Mouse (Mus musculus) layer of hippocampus, adult 9-11 months (tissue): ENCODE results near the gene Fn3k.

ENCODE experiments used
- DNase-seq: peaks from one replicate; pipeline ENCODE4 v3.0.0; 2022

The Fn3k gene

DNA sequence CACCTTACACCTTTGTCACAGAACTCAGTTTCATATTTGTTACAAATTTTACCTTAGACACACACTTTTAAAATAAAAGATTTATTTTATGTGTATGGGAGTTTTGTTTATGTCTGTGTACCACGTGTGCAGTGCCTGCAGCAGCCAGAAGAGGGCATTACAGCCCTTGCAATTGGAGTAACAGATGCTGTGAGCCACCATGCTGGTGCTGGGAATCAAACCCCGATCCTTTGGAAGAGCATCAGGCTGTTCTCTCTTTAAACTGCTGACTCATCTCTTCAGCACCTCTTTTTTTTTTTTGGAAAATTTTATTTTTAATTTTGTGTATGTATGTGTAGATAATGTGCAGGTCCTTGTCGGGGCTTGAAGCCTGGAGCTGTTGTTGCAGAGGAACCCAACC, 23.2 kb downstream of the Fn3k start:
- DNase-seq: no peak

GRCm38 (mm10) chr11:121467408-121467807, 32.7 kb downstream of the Fn3k start:
- no peak for DNase-seq

- DNase-seq: no peak
These were observed 40.1 kb downstream of the Fn3k start for GRCm38 (mm10) chr11:121474831-121475230.

- peak; percentile 50 for DNase-seq
These were observed 41.1 kb downstream of the Fn3k start for GRCm38 (mm10) chr11:121475699-121476415.

DNA sequence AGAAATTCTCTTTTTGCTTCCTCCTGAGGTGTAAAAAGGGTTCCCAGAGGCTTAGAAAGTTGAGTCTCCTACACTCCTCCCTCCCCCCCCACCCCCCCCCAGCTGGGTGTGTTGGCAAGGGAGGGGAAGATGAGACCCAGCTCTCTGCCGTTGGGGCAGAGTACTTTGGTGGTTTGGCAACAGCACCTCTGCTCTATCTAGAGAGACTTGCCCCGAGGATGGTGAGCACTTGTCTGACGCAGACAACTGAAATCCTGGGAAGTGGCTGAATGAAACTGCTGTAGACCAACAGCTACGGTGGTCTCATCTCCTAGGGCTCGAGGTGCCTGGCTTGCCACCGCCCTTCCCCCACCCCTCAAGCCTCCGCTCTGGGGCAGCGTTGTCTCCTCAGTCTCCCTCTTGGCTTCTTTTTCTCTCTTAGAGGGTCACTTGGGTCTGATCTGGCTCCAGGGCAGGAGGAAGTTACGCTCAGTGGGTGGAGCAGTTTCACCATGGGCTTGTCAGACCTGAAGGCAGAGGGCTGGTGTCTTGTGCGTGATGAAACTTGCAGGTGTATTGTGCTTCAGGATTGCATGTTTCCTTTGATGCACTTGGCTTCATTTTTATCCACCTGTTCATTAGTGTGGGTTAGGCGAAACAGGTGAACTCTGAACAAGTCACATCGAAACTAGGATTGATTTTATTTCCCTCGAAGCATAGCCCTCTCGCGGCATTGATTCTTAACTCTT, 44.9 kb downstream of the Fn3k start:
- no peak for DNase-seq

DNA sequence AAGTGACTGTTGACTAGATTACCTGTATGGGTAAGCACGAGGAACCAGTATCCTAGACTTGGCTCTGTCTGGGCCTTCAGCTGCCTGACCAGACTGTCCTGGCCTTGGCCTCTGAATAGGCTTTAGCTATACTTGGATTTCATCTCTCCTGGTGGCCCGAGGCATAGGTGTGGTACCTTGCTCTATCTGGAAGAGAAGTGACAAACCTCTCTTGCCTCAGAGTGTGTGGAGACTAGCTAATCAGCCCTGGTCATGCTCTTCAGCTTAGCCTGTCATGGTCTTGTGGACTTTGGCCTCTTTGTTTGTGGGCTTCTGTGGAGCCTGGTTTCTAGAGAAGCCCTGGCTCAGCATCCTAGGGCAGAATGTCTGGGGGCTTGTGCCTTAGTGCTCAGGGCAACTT, 46.4 kb downstream of the Fn3k start:
- no peak for DNase-seq

DNA sequence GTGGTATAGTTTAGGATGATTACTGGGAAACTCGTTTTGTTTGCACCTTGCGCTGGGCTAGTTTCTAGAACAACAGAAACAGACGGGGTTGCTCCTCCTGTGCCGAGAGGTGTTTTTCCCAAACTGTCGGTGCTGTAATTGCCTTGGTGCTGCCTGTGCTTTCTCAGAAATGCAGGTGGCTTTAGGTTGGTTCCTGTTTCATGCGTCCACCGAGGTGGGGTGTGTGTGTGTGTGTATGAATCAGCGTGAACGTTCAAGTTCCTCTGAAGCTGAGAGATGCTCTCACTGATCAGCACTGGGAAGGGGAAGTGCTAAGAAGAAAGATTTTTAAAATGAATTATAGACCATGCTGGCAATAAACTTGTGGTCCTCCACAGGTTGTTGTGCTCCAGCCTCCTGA, 51.2 kb downstream of the Fn3k start:
- no peak for DNase-seq

GRCm38 (mm10) chr11:121490651-121491050, 55.9 kb downstream of the Fn3k start:
- DNase-seq: no peak
